Mouse (Mus musculus) lung, postnatal 14 days (tissue): ENCODE measurements around the gene Pank2.
A peak's percentile ranks its signal among the peaks of the same experiment; 100 is the strongest.
"Not testable (repeated sequence)": the region's sequence is repeated elsewhere in the genome, so short reads cannot be mapped to it uniquely, and the experiment has no call there.

Source experiments
- DNase-seq: peaks from one replicate; pipeline ENCODE4 v3.0.0; 2021

The Pank2 gene

DNA sequence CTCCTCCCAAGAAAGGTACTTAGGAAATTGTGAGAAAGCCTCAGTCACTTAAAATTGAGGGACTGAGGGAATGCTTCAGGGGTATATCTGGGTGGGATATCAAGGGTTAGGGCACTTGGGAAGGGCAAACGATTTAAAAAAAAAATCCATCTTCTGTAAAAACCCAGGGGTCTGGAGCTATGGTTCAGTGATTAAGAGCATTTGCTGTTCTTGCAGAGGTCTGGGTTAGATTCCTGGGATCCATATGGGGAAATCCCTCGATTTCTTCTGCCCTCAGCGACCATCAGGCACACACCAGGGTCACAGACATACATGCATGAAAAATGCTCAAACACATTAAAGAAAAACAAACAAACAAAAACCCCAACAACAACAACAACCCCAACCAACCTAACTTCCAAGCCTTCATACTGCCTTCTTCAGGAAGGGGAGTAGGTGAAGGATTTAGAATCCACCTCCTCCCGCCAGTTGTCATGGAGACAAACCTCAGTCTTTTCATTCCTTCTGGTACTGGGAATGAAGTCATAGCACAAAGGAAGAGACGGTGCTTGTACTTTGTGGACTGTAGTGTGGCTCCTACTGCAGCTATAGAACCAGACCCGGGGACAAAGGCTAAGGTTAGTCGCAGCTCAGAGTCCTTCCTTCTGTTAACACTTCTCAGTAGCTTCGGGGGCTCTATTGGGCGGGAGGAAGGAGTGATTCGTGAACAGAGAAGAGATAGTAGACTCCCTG is 648 bp upstream of the Pank2 start:
- DNase-seq = no peak

- no peak for DNase-seq
Observed at GRCm38 (mm10) chr2:131262680-131263670, 680 bp downstream of the Pank2 start.

DNA sequence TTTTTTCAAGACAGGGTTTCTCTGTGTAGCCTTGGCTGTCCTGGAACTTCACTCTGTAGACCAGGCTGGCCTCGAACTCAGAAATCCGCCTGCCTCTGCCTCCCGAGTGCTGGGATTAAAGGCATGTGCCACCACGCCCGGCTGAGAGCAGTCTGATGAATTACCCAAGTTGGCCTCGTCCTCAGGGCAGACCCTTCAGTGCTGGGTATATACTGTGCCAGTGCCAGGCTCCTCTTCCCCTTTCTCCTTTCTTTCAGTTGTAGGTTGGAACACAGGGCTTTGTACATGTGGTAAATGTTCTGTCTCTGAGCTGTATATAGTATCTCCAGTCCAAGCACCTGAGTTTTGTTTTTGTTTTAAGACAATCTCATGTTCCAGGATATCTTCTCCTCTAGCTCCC is 1.7 kb downstream of the Pank2 start:
- no peak for DNase-seq

DNA sequence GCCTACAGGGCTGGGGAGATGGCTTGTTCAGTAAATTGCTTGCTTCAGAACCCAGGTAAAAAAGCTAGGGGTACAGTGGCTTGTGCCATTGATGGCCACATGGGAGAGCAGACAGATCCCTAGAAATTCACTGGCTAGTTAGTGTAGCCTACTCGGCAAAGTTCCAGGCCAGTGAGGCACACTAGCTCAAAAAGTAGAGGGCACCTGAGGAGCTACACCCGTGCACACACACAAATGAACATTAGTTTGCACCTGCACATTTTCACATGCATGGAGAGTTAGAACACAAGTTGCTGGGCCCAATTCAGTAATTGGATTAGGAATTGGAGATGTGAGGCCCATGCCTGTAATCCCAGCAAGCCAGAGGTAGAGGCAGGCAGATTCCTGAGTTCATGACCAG is 2.8 kb downstream of the Pank2 start:
- no peak for DNase-seq

DNA sequence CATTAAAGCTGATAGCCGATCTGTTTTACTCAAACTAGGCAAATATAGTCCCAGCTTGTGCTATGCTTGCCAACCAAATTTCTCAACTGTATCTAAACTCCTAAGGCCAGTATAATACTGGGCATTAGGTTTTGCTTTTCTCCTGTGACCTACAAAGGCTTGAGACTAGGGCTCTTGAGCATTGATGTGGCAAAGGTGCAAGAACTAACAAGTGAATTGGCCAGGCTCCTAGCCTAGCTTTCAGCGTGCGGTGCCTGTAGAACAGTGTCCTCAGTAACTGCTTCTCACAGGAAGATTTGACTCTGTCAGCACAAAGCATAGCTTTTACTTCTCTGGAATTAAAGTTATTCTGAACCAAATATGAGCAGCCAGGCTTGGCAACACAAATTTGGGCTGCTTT is 13.2 kb downstream of the Pank2 start:
- no peak for DNase-seq

DNA sequence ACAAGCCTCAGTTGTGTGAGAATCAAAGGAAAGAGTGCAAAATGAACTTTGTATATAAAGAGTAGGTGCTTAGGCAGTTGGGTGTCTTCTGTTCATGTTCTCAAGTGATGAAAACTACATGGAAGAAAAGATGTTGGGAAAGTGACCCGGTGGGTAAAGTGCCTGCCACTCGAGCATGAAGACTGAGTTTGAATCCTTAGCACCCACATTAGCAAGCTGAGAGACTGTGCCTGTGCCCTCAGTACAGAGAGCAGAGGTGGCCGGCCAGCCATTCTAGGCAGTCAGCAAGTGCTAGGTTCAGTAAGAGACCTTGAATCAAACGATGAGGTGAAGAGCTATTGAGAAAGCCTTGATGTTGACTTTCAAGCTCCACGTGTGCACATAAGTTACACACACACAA is 14.4 kb downstream of the Pank2 start:
- DNase-seq = no peak

DNA sequence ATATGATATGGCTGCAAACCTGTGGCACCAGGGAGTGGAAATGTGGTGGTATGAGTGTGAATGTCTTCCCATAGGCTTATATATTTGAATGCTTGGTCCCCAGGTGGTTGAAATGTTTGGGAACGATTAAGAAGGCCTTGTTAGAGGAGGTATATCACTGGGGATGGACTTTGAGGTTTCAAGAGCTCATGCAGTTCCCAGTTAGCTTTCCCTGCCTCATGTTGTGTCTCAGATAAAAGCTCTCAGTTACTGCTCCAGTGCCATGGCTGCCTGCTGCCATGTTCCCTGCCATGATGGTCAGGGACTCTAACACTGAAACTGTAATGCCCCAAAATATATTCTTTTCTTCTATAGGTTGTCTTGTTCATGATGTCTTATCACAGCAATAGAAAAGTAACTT is 19.3 kb downstream of the Pank2 start:
- DNase-seq = no peak

GRCm38 (mm10) chr2:131286276-131286675 is 24.0 kb downstream of the Pank2 start:
- DNase-seq = no peak

- DNase-seq = no peak
Observed at GRCm38 (mm10) chr2:131290669-131291068, 28.4 kb downstream of the Pank2 start.

DNA sequence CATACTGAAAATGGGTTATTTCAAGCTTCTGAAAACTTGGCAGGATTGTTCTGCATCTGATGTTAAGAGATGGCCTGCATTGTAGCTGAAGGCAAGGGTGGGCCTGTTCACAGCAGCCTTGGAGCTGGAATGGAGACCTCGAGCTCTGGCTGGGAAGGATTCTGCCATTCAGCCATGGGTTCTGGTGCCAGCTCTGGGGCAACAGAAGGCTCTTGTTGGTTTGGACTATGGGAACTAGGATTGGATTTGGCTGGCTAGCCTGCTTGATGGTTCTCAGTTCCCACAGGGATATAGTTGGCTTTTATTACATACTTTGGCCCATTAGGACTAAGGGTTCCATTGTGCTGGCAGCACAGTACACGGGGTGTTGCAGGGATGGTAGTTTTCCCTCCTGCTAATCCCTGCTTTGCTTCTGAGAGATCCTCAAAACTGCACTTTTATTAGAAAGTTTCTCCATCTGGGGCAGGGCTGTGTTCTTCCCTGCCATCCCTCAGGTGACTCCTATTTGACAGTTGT is 34.5 kb downstream of the Pank2 start:
- no peak for DNase-seq

- not testable (repeated sequence) for DNase-seq
Observed at GRCm38 (mm10) chr2:131298674-131299073, 36.4 kb downstream of the Pank2 start.

- no peak for DNase-seq
Observed at GRCm38 (mm10) chr2:131300485-131300884, 38.2 kb downstream of the Pank2 start.

DNA sequence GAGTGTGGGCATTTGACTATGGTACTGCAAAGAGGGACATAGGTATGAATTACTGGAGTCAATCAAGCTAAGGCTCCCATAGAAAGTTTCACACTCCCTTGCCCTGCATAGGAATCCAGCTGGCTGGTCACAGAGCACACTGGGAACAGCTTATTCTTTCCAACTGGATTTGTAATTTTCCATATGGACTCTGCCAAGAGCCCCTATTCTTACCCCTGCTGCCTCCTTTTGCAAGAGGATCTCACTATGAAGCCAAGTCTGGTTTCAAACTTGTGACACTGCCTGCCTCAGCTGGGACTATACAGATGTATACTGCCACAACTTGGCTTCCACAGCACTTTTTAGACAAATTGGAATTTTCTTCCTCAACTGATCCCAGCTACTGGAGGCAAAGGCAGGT is 39.3 kb downstream of the Pank2 start:
- peak; percentile 10 for DNase-seq

- no peak for DNase-seq
Observed at GRCm38 (mm10) chr2:131304497-131304896, 42.2 kb downstream of the Pank2 start.

- DNase-seq = not testable (repeated sequence)
Observed at GRCm38 (mm10) chr2:131305226-131305625, 42.9 kb downstream of the Pank2 start.

GRCm38 (mm10) chr2:131307391-131307790 is 45.1 kb downstream of the Pank2 start:
- no peak for DNase-seq

GRCm38 (mm10) chr2:131307822-131308221 is 45.5 kb downstream of the Pank2 start:
- no peak for DNase-seq

GRCm38 (mm10) chr2:131309296-131309695 is 47.0 kb downstream of the Pank2 start:
- no peak for DNase-seq

GRCm38 (mm10) chr2:131316167-131316566 is 53.9 kb downstream of the Pank2 start:
- DNase-seq = no peak

DNA sequence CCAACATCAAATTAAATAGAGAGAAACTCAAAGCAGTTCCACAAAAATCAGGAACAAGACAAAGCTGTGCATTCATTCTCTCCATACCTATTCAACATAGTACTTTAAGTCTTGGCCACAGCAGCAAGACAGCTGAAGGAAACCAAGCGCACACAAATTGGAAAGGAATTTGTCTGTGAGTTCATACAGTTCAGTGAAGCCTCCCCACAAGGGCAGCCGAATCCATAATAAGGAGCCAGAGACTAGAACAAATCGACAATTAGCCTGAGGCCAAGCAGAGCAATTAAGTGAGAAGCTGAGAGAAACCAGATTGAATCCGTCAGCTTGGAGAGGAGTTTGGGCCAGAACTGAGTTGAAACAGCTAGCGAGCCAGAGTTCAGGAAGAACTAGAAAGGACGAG is 57.1 kb downstream of the Pank2 start:
- no peak for DNase-seq

DNA sequence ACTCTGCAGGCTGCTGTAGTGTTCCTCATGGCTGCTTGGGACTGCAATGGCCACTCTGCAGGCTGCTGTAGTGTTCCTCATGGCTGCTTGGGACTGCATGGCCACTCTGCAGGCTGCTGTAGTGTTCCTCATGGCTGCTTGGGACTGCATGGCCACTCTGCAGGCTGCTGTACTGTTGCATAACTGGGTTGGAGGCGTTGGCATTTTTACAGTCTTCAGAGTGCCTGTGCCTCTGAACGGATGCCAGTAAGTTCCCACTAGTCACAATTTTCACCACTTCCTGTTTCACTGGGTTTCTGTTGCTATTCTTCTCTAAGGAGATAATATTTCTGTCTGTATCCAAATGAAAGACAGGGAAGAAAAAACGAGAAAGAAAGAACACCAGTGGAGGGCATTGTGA is 58.9 kb downstream of the Pank2 start:
- peak; percentile 67 for DNase-seq

DNA sequence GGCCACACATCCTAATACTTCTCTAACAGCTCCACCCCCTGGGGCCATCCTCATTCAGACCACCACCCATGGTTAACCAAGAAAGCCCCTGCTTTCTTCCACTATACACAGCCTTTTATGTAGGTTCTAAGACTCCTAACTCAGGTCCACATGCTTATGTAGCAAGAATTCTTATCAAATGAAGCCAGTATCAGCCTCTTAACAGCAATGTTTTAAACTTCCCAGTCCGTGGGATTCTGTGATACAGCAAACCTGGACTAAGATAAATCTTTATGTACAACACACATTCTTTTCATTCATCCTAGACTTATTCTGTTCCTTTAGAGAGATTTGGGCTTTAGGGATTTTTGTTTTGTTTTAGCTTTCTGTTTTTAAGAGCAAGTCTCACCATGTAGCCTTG is 61.4 kb downstream of the Pank2 start:
- no peak for DNase-seq

DNA sequence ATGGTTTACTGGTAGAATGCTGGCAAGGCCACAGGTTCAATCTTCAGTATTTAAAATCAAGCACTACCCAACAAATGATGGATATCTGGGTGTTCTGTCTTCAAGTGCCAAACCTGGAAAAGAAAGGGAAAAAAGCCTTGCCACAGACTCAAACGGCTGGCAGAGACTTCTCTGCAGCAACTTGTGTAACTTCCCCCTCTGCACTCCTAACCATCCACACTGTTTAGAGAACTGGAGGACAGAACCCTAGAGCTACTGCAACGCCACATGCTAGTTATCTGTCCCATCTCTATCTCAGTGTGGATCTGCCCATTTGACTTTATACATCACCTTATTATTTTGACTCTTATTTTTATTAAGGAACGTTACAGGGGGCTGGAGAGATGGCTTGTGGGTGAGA is 63.7 kb downstream of the Pank2 start:
- no peak for DNase-seq

DNA sequence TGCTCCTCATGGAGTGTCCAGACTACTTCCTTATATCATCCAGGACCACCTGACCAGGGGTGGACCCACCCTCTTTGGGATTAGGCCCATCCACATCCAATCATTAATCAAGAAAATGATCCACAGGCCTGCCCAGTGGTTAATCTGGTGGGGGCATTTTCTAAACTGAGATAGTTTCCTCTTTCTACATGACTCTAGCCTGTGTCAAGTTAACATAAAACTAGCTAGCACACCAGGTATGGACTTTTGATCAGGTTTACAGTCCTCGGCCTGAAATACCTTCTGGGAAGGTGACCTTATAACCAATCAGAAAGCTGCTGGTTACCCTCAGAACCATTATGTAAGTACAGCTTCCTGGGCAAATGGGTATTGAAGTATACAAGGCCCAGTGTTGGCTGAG is 66.7 kb downstream of the Pank2 start:
- DNase-seq = no peak
